Mouse (Mus musculus) midbrain, embryonic 15.5 days (tissue): Measurements from ENCODE around the gene Aarsd1. TPM values are rescaled to one million over a fixed set of nuclear protein-coding genes. Genes with fewer than 3 reads are reported as not detected.

Source experiments
- ATAC-seq: fragments of 200-750 bp; cut with Nextera tagmentation; replicated peaks from 2 replicates; pipeline ENCODE4 v1.8.0; 2017; ENCODE audit warnings: moderate TSS enrichment
- H3K27ac ChIP-seq: fragments of 300-500 bp; sonication (generic); 2 replicates; pipeline ENCODE4 v1.5.1; 2015; ENCODE audit warnings: mild to moderate bottlenecking, inconsistent platforms
- H3K27me3 ChIP-seq: fragments of 300-500 bp; sonication (generic); replicated peaks from 2 replicates; pipeline ENCODE4 v1.6.1; 2015; ENCODE audit warnings: inconsistent platforms
- H3K36me3 ChIP-seq: fragments of 300-500 bp; sonication (generic); replicated peaks from 2 replicates; pipeline ENCODE4 v1.6.1; 2015; ENCODE audit warnings: inconsistent platforms
- H3K4me1 ChIP-seq: fragments of 300-500 bp; sonication (generic); 2 replicates; pipeline ENCODE4 v1.6.1; 2015; ENCODE audit warnings: inconsistent platforms
- H3K4me2 ChIP-seq: fragments of 300-500 bp; sonication (generic); 2 replicates; pipeline ENCODE4 v1.6.1; 2015; ENCODE audit warnings: inconsistent platforms, mild to moderate bottlenecking, moderate library complexity
- H3K4me3 ChIP-seq: fragments of 300-500 bp; sonication (generic); 2 replicates; pipeline ENCODE4 v1.5.1; 2015; ENCODE audit warnings: mild to moderate bottlenecking, inconsistent platforms
- H3K9ac ChIP-seq: fragments of 300-500 bp; sonication (generic); 2 replicates; pipeline ENCODE4 v1.6.1; 2015; ENCODE audit warnings: mild to moderate bottlenecking, inconsistent platforms
- H3K9me3 ChIP-seq: fragments of 300-500 bp; sonication (generic); 2 replicates; pipeline ENCODE4 v1.6.1; 2016; ENCODE audit warnings: inconsistent platforms
- WGBS: fragments of 180-500 bp; shearing (Covaris S2); methylation state at CpG from one replicate; pipeline ENCODE4 v1.1.7; 2015; ENCODE audit warnings: mixed read lengths; 5-methylcytosine and 5-hydroxymethylcytosine counted together
- microRNA-seq: library from miRNA; unstranded; fragments of <30 nt; microRNA quantifications from one replicate; pipeline ENCODE4, GENCODE M21; 2016
- polyA plus RNA-seq: library from polyadenylated mRNA; unstranded; fragments of >200 nt; fragmentation: Nextera tagmentation; extraction: Ambion mirVana; gene quantifications from 2 replicates; pipeline ENCODE4 v1.2.1, GENCODE M21; 2015

Gene Aarsd1
- polyA plus RNA-seq, 1 experiment from 2014 or later, result 103 TPM

DNA sequence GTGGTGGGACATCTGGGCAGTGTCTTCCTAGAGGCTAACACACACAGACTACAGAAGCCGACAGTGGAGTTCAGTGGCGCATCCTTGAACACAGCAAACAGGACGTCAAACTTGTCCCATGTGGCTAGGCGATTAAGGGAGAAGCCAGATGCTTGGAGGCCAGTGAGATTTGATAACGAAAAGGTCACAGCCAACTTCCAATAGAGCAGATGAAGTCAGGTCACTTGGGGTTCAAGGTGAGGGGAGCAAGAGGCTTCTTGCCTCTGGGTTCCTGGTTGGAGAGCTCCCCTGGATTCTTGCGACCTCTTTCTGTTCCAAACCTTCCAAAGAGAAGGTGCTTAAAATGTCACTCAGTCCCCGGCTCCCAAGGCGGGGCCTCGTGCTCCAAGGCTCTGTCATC is 57.6 kb downstream of the Aarsd1 start:
- H3K4me1 ChIP-seq, result no peaks in the 10 kb centered on the region
- no peak for ATAC-seq
- 81% methylated on average over 9 of the region's 9 CpGs for WGBS
- H3K27ac ChIP-seq, result no peak overlapping the region
- no peak overlapping the region for H3K9ac ChIP-seq
- H3K36me3 ChIP-seq, result no peaks in the 10 kb centered on the region
- no peak overlapping the region for H3K4me2 ChIP-seq
- no peaks in the 10 kb centered on the region for H3K27me3 ChIP-seq
- no peak overlapping the region for H3K4me3 ChIP-seq
- no peaks in the 10 kb centered on the region for H3K9me3 ChIP-seq

- Histone ChIP-seq H3K36me3 (no peaks in the 10 kb centered on the region), H3K9me3 (no peaks in the 10 kb centered on the region), H3K4me1 (no peaks in the 10 kb centered on the region), H3K9ac (no peak overlapping the region), H3K4me2 (no peak overlapping the region), H3K27ac (no peak overlapping the region), H3K4me3 (no peak overlapping the region), H3K27me3 (no peaks in the 10 kb centered on the region)
- WGBS, result 77% methylated on average over 3 of the region's 3 CpGs
- no peak for ATAC-seq
Measured at GRCm38 (mm10) chr11:101357505-101358182, 59.8 kb downstream of the Aarsd1 start.

Small RNAs within 50 kb of the gene (microRNA-seq; reads per million reads assigned to microRNA genes)
- gene Mir6929, result not detected

Other genes starting within 250 kb of the Aarsd1 start
- 3.4 and 3.8 TPM in 2 replicates for gene Cntnap1, start 247.1 kb downstream of the Aarsd1 start, polyA plus RNA-seq
- gene Plekhh3, start 246.3 kb downstream of the Aarsd1 start, polyA plus RNA-seq, result 8.5 and 9.9 TPM in 2 replicates
- gene Ccr10, start 242.2 kb downstream of the Aarsd1 start, polyA plus RNA-seq, result 0.31 and 0.36 TPM in 2 replicates
- 27.4 and 30.7 TPM in 2 replicates for gene Ezh1, start 191.2 kb downstream of the Aarsd1 start, polyA plus RNA-seq
- gene Ramp2, start 171.6 kb downstream of the Aarsd1 start, polyA plus RNA-seq, result 86.5 and 103 TPM in 2 replicates
- 123 and 124 TPM in 2 replicates for gene Vps25, start 163.9 kb downstream of the Aarsd1 start, polyA plus RNA-seq
- 7.7 and 10.7 TPM in 2 replicates for gene Wnk4, start 157.0 kb downstream of the Aarsd1 start, polyA plus RNA-seq
- gene Cntd1, start 138.6 kb downstream of the Aarsd1 start, polyA plus RNA-seq, result 0.93 and 1.3 TPM in 2 replicates
- 202 and 204 TPM in 2 replicates for gene Coa3, start 138.5 kb downstream of the Aarsd1 start, polyA plus RNA-seq
- 183 and 186 TPM in 2 replicates for gene Becn1, start 115.3 kb downstream of the Aarsd1 start, polyA plus RNA-seq
- gene Psme3, start 101.4 kb downstream of the Aarsd1 start, polyA plus RNA-seq, result 115 and 120 TPM in 2 replicates
- 2.2 and 2.9 TPM in 2 replicates for gene Aoc2, start 92.6 kb downstream of the Aarsd1 start, polyA plus RNA-seq
- gene Aoc3, start 87.0 kb downstream of the Aarsd1 start, polyA plus RNA-seq, result 0.06 TPM in 1 of 2 replicates, not detected in the other
- gene G6pc, start 50.1 kb downstream of the Aarsd1 start, polyA plus RNA-seq, result not detected in 2 replicates
- gene Gm27029, start 7.2 kb upstream of the Aarsd1 start, polyA plus RNA-seq, result 8.3 and 8.7 TPM in 2 replicates
- 31.7 and 34.9 TPM in 2 replicates for gene Rundc1, start 7.5 kb upstream of the Aarsd1 start, polyA plus RNA-seq
- gene Ptges3l, start 7.7 kb upstream of the Aarsd1 start, polyA plus RNA-seq, result 1.7 and 2.0 TPM in 2 replicates
- 197 and 212 TPM in 2 replicates for gene Rpl27, start 24.7 kb upstream of the Aarsd1 start, polyA plus RNA-seq
- gene Ifi35, start 30.8 kb upstream of the Aarsd1 start, polyA plus RNA-seq, result 3.9 and 4.0 TPM in 2 replicates
- 68.3 and 77.4 TPM in 2 replicates for gene Rnd2, start 47.4 kb upstream of the Aarsd1 start, polyA plus RNA-seq
- 128 and 133 TPM in 2 replicates for gene Vat1, start 48.6 kb upstream of the Aarsd1 start, polyA plus RNA-seq
- 1.5 and 2.8 TPM in 2 replicates for gene Brca1, start 134.3 kb upstream of the Aarsd1 start, polyA plus RNA-seq
- gene Nbr1, start 134.5 kb upstream of the Aarsd1 start, polyA plus RNA-seq, result 102 and 103 TPM in 2 replicates
- 3.1 and 4.5 TPM in 2 replicates for gene Tmem106a, start 164.6 kb upstream of the Aarsd1 start, polyA plus RNA-seq
- not detected in 2 replicates for gene Gm11634, start 181.6 kb upstream of the Aarsd1 start, polyA plus RNA-seq
- gene Rdm1, start 209.6 kb upstream of the Aarsd1 start, polyA plus RNA-seq, result 11.1 and 13.2 TPM in 2 replicates
- 5.0 and 7.8 TPM in 2 replicates for gene Arl4d, start 247.9 kb upstream of the Aarsd1 start, polyA plus RNA-seq